Mouse (Mus musculus) gastrocnemius, postnatal 4 days (tissue): ENCODE results near the gene Gm3317. TPM values are rescaled to one million over a fixed set of nuclear protein-coding genes. Genes with fewer than 3 reads are reported as not detected.
"Not testable (repeated sequence)": the region's sequence is repeated elsewhere in the genome, so short reads cannot be mapped to it uniquely, and the experiment has no call there.

Experiments used
- DNase-seq, 2 experiments: peaks; one replicate each; pipeline ENCODE4 v3.0.0; 2021 to 2022; ENCODE audit warnings: low spot score in 2 of 2, mixed read lengths in 2 of 2
- long read RNA-seq, 2 experiments: library from polyadenylated mRNA; stranded (forward); transcript quantifications; one replicate each; pipeline ENCODE4 v2.0.0; 2021
- total RNA-seq, 2 experiments: library from RNA; stranded (reverse); gene quantifications; 2 replicates each; pipeline ENCODE4 v1.2.3; 2021

Gm3317 gene
- total RNA-seq = not detected
- long read RNA-seq, experiment 1 = 0 reads
- long read RNA-seq, experiment 2 = 0 reads

- not testable (repeated sequence) for DNase-seq
These were observed at the start of gene Gm3317 for GRCm38 (mm10) chr14:5164235-5164634. Gm3317 (plus strand) TSS chr14:5164535.

GRCm38 (mm10) chr14:5131219-5131618 is 33.1 kb upstream of the Gm3317 start, which contains the start of gene Gm8279:
Gm8279 (plus strand) TSS chr14:5131519.
- DNase-seq = not testable (repeated sequence)

GRCm38 (mm10) chr14:5185493-5185892 is 21.2 kb downstream of the Gm3317 start, which contains the start of gene Gm8271:
Gm8271 (plus strand) TSS chr14:5185793.
- not testable (repeated sequence) for DNase-seq

Other genes starting within 250 kb of the Gm3317 start
- not detected for gene Gm8297, start 180.6 kb upstream of the Gm3317 start, total RNA-seq
- gene Gm3298, start 148.6 kb upstream of the Gm3317 start, total RNA-seq = not detected
- gene 4930555G01Rik, start 113.9 kb upstream of the Gm3317 start, total RNA-seq = not detected
- under 1 TPM; 0.74 to 0.78 TPM for gene Gm8281, start 93.5 kb upstream of the Gm3317 start, total RNA-seq
- gene Gm8279, start 33.0 kb upstream of the Gm3317 start, total RNA-seq = not detected
- gene Gm8271, start 21.3 kb downstream of the Gm3317 start, total RNA-seq = not detected
- gene Gm3526, start 96.0 kb downstream of the Gm3317 start, total RNA-seq = not detected
- gene Gm3542, start 170.4 kb downstream of the Gm3317 start, total RNA-seq = not detected
- gene Gm3500, start 224.5 kb downstream of the Gm3317 start, total RNA-seq = not detected